Mouse (Mus musculus) lung, postnatal 36 days (tissue): ENCODE data around the gene L2hgdh.
A peak's percentile ranks its signal among the peaks of the same experiment; 100 is the strongest.

ENCODE experiments used
- DNase-seq: peaks from one replicate; pipeline ENCODE4 v3.0.0; 2022; ENCODE audit warnings: mixed read lengths

L2hgdh gene

DNA sequence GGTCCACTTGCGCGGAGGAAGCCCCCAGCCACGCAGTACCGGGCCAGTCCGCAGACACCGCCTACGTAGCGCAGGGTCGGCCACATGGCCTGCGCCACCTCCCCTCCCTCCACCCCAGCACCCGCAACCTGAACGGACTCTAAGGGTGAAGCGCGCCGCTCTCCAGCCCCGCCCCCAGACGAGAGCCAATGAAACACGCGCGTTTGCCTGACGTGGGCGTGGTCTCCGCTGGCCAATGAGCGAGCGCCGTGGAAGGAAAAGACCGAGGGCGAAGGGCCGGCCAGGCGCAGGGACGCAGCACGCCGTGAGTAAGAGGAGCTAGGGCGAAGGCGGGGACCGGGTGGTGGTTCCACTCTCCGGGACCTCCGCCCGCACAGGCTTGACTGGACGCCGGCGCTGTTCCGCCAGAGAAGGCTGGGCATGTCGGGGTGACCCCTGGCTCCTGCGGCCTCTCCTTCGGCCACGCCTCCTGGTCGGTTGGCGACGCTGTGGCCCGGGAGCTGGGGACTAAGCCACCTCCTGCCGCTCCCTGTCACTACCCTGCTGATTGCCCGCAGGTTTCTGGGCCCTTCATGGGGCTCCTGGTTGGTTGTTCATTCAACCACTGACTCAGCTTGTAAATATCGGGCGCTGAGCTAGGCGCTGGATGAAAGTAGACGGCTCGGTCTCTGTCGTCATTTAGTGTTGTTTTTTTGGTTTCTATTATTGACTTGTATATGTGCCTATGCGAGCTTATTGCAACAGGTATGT lies at the start of gene L2hgdh, which contains the start of gene Atp5s:
TSS of gene L2hgdh (minus strand) at position 163 of the 750 bp plus-strand sequence.
TSS of gene Atp5s (plus strand) at position 240 of the 750 bp plus-strand sequence.
- DNase-seq: peak; percentile 99

- no peak for DNase-seq
These were observed 44.2 kb upstream of the L2hgdh start for GRCm38 (mm10) chr12:69768841-69769240.

- no peak for DNase-seq
These were observed 43.0 kb upstream of the L2hgdh start for GRCm38 (mm10) chr12:69767476-69768258.

- DNase-seq: no peak
These were observed 41.7 kb upstream of the L2hgdh start for GRCm38 (mm10) chr12:69766185-69766904.

- DNase-seq: no peak
These were observed 40.9 kb upstream of the L2hgdh start for GRCm38 (mm10) chr12:69765543-69765942.

GRCm38 (mm10) chr12:69761603-69762002 lies 36.9 kb upstream of the L2hgdh start:
- DNase-seq: no peak

GRCm38 (mm10) chr12:69760743-69761406 lies 36.2 kb upstream of the L2hgdh start:
- no peak for DNase-seq

DNA sequence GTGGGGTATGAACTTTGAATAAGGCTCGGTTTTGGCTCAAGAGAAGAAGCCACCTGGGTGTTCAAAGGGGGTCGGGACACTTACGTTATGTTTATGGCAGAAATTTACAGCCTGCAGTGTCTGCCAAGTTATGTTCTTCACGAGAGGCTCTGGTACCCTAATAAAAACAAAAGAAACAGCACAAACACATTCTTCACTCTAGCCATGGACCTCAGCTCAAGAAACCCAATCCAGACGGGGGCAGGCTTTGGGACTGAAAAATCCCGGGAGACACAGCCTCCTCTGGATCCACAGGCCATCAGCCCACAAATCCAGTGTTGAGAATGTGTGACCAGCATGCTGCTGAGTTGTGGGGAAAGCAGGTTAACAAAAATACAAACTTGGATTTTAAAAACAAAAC lies 35.3 kb upstream of the L2hgdh start:
- DNase-seq: no peak

DNA sequence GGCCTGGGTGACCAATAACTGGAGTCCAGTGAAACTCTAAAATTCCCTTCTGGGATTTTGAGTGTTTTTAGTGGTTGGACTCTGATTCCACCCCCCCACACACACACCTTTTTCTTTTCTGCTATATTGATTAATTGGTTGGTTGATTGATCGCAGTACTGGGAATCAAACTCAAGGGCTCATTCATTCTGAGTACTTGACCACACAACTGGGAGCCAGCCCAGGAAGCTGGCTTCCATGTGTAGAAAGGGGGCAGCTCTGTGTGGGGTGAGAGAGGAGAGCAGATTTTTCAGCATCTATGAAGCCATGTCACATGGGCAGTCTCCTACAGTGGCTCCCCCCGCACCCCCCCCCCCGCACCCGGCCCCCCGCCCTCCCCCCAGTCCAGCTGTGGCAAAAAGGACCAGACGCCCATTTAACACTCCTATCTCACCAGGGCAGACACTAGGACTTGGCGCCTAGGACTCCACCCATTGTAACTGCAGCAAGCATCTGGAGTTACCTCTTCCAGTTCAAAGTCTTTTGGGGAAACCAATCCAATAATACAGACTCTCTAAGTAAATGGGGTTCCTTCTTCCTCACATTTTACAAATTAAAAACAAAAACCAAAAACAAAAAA lies 34.7 kb upstream of the L2hgdh start:
- DNase-seq: no peak

- peak; percentile 27 for DNase-seq
These were observed 33.8 kb upstream of the L2hgdh start for GRCm38 (mm10) chr12:69758221-69759185.

DNA sequence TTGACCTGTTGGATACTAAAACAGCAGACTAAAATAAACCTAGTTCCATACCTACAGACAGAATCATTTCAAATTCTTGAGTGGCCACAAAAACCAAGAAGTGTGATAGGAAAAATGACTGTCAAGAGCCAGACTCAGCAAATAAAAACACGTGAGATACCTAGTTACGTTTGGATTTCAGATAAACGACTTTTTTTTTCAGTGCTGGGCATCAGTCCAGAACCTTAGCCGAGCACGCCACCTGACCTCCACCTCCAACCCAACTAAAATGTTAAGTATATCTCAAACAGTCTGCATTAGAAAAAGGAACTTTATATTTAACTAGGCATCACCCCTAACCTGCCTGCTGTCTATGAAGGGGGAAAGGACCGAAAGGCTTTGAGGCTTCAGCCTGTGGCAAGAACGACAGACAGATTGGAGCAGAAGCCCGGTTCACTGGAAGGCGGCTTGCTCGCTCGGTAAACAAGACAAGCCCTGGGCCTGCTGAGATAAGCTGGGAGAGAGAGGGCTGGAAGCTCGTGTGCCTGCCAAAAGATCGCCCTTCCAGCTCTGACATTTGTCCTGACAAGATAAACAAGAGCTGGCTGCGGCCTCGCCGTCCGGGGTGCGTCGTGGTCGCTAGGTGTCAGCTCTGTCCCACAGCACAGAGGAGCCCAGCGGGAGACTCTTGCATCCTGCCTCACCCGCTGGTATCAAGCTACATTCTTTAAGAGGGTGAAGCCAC lies 32.9 kb upstream of the L2hgdh start:
- DNase-seq: peak; percentile 93

DNA sequence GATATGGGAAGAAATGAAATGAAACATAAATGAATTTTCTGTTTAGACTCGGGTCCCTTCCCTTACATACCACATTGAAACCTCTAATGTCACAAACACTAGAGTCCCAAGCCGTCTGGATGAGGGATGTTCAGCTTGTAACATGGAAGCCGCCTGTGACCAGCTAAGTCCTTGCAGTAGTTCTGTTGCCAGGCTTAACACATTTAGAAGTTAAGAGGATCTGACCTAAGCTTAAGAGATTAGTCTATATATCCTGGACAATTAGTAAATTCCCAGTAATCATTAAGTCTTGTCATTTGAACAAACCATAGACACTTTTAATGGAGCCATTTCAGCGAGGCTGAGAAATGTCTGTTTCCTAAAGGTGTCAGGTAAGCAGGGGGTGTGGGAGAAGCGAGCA lies 31.3 kb upstream of the L2hgdh start:
- DNase-seq: no peak

DNA sequence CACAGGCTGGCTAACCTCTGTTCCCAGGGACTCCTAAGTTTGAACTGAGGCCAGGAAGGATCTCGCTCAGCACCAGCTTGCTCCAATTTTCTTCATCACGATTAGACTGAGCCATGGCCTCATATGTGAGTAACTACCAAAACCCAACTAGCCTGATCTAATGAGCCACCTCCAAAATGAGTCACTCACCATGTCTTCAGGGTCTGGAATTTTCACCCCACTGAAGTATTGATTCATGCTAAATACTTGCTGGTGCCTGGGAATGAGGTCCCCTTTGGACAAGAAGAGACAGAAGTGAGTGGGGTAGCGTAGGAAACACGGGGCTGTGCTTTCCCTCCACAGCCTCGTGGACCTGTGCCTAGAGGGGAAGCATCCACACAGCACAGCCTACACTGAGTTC lies 29.3 kb upstream of the L2hgdh start:
- no peak for DNase-seq

GRCm38 (mm10) chr12:69751864-69752341 lies 27.2 kb upstream of the L2hgdh start:
- no peak for DNase-seq

DNA sequence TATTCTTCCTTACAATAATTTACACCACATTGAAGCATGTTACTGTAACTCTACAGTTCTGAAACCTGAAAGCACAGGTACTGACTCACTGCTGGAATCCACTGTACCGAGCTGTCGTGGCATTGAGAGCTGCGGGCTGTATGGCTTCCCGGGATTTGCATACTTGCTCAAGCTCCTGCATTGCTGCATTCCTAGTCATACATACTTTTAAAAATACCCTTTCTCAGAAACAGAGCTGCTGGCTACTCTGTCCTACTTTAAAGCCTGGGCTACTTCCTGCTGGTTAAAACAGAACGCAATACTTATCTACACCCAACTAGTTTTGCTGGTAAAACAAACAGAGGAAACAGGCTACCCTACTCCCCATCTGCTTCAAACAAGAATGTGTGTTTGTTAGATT lies 19.5 kb upstream of the L2hgdh start:
- no peak for DNase-seq

DNA sequence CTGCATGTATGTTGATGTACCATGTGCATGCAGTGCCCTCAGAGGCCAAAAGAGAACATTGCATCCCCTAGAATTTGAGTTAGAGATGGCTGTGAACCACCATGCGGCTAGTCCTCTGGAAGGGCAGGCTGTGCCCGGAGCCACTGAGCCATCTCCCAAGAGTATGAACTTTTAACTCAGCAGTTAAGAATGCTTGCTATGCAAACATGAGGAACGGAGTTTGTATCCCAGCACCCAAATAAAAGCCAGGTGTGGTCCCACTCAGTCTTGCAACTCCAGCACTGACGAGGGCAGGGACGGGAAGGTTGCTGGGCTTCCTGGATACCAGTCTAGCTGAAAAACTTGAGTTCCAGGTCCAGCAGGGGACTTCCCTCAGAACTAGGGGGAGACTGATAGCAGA lies 17.3 kb upstream of the L2hgdh start:
- no peak for DNase-seq

DNA sequence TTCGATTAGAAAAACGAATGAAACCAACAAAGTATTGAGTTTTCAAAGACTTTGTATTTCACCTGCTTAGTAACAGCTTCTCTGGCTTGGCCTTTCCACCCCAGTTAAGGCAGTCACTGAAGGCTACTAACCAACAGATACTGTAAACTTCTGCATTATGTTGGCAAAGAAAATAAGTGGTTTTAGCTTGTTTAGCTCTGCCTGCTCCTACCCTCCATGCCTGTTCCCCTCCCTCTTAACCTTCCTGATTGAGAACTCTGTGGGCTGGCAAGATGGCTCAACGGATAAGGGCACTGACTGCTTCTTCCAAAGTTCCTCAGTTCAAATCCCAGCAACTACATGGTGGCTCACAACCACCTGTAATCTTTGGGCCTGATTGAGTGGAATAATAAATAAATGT lies 9.2 kb upstream of the L2hgdh start:
- no peak for DNase-seq

DNA sequence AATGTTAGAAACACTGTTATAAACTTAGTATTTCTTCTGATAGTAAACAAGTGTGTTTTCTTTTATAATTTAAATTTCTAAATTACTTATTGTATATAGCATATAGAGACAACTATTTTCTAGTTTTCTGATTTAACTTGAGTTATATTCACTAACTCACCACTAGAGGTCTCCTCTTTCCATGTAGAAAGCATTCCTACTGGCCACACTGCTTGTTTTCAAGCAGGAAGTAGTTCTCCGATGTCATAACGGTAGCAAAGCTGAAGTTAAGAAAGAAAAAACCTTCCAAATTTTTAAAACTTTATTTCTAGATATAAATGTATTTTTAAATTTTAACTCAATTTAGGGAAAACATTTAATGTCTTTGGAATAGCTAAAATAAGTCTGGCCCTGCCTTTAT lies 8.8 kb upstream of the L2hgdh start:
- peak; percentile 52 for DNase-seq

DNA sequence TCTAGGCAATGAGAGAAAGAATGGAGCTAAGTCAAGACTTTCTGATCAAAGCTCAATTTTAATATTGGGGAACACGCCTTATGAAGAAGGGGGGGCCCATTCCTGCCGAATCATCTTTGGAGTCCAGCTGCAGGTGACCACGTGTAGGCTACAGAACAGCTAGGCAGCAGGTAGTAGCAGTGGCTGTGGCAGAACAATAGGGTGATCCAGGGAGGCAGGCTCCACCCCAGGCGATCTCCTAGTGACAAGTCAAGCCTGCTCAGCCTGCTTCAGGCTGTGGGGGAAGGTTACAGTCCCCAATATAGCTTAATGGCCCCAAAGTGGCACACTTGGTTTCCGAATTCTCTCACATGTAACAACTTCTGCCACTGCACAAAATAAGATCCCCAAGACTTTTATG lies 7.5 kb upstream of the L2hgdh start:
- no peak for DNase-seq

DNA sequence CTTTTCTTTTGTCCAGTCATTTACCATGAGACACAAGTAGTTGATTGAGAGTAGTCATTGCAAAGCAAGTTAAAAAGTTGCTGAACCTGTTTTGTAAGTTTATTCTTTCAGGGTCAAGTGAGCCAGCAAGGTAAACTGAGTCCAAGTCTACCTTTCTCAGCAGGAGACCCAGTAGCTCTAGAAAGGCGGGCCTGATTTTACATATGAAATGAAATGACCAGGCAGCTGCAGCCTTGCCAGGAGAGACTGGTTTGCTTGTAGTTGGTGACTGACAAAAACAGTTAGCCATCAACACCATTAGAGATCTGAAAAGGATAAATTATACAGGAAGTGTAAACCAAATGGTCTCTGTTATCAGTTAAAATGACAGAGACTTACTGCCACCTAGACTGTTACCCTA lies 5.6 kb upstream of the L2hgdh start:
- DNase-seq: no peak
